Mouse (Mus musculus): ENCODE results near the gene Ncor2. TPM values are rescaled to one million over a fixed set of nuclear protein-coding genes. Genes with fewer than 3 reads are reported as not detected.

Gene Ncor2
- polyA plus RNA-seq, 1 experiment: 46.9 TPM

DNA sequence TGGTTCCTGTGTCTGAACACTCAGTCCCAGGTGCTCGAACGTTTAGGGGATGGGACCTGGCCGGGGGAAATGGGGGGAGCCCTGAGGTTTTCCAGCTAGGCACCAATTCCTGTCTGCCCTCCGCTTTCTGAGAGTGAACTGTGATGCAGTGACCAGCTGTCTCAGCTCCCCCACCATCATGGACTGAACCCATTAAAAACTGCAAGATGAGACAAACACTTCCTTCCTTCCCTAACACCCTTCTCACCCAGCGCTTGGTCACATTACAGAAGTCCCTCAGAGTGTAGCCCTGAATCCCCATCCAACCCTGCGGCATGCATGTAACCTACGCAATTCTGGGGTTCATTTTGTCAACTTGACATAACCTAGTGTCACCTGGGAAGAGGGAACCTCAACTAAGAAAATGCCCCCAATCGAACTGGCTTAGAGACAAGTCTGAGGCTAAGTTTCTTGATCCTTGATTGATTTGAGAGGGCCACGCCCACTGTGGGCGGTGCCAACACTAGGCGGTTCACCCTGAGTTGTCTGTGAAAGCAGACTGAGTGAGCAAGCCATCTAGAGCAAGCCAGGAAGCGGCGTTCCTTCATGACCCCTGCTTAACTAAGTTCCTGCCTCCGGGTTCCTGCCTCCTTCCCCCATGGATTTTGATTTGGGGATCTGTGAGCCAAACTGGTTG, 41.9 kb downstream of the Ncor2 start:
- TF ChIP-seq POLR2A (IDR thresholded peaks at IDR 0.05; ENCODE audit: borderline replicate concordance, control insufficient read depth, low read depth, low read length) (no peak), CTCF (IDR thresholded peaks at IDR 0.05; ENCODE audit: control insufficient read depth, insufficient read depth, low read length) (no peak)
- Histone ChIP-seq H3K4me3 (replicated peaks; ENCODE audit: control insufficient read depth, low read depth, low read length) (no peak overlapping the region), H3K27ac (ENCODE audit: control insufficient read depth, insufficient read depth, low read depth, low read length, poor library complexity) (no peak overlapping the region), H3K4me1 (ENCODE audit: control insufficient read depth, insufficient read depth, low read length) (peaks cover 5% of the 10 kb centered on the region; the same call in 1 of the 2 replicates)
- 34% methylated on average over 14 of the region's 14 CpGs for WGBS

DNA sequence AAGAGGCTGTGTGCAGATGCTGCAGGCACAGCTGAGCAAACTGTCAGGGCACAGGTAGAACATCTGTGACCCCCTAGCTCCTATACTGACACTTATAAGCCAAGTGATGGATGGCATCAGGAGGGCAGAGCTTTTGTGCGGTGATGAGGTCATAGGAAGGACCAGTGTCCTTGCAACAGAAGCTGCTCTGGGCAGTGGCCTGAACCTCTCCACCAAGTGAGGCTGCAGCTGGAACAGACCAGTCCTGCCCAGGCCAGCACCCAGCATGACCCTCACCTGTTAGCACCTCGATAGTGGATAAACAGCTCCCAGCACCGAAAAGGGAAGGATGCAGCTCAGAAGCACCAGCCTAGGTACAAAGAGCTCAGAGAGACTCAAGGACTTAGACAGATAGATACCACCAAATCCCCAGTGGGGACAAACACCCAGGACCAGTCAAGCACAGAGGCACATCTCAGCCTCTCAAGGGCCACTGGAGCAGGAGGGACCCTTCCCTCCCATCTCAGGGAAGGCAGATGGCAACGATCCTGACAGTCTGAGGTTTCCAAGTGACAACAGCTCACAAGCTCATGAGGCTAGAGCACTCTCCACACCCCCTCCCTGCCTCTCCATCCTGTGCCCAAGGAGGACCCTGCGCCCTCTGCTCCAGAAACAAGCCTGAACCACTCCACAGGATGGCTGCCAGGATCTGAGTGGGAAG, 42.6 kb downstream of the Ncor2 start:
- Histone ChIP-seq H3K27ac (ENCODE audit: control insufficient read depth, insufficient read depth, low read depth, low read length, poor library complexity) (no peak overlapping the region), H3K4me3 (replicated peaks; ENCODE audit: control insufficient read depth, low read depth, low read length) (no peak overlapping the region), H3K4me1 (ENCODE audit: control insufficient read depth, insufficient read depth, low read length) (peaks cover 5% of the 10 kb centered on the region; the same call in 1 of the 2 replicates)
- WGBS: 54% methylated on average over 5 of the region's 5 CpGs
- TF ChIP-seq CTCF (IDR thresholded peaks at IDR 0.05; ENCODE audit: control insufficient read depth, insufficient read depth, low read length): no peak
- TF ChIP-seq POLR2A (IDR thresholded peaks at IDR 0.05; ENCODE audit: borderline replicate concordance, control insufficient read depth, low read depth, low read length): no peak

DNA sequence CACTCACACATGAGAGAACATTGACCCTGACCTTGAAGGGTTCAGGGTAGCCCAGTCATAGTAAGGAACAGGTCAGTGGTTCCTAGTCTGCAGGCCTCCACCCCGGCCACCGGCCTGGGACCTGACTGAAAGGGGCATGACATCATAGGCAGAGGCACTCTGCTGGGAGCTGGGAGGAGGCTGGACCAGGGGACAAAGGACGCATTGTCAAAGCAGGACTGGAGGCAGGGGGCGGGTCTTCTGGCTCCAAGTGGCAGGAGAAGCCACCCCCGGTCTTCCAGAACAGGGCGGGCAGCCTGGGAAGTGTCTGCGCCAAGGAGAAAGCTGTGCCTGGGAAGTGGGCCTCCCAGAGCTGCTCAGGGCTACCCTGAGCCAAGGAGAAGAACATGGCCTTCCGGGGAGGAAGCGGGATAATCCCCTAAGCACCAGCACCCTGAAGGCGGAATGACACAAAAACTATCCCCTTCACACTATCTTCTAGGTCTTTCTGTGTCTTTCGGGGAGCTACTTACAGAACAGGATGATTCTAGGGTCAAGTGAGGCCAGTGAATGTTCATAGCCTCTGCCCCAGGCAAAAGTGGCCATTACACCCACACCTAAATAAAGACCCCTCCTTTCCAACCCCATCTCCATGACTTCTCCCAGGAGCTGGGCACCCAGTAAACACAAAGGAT, 44.1 kb downstream of the Ncor2 start:
- H3K27ac ChIP-seq (ENCODE audit: control insufficient read depth, insufficient read depth, low read depth, low read length, poor library complexity): no peak overlapping the region
- H3K4me3 ChIP-seq (replicated peaks; ENCODE audit: control insufficient read depth, low read depth, low read length): no peak overlapping the region
- 79% methylated on average over 11 of the region's 11 CpGs for WGBS
- no peak for TF ChIP-seq CTCF (IDR thresholded peaks at IDR 0.05; ENCODE audit: control insufficient read depth, insufficient read depth, low read length)
- TF ChIP-seq POLR2A (IDR thresholded peaks at IDR 0.05; ENCODE audit: borderline replicate concordance, control insufficient read depth, low read depth, low read length): no peak
- peaks cover 5% of the 10 kb centered on the region; the same call in 1 of the 2 replicates for H3K4me1 ChIP-seq (ENCODE audit: control insufficient read depth, insufficient read depth, low read length)

DNA sequence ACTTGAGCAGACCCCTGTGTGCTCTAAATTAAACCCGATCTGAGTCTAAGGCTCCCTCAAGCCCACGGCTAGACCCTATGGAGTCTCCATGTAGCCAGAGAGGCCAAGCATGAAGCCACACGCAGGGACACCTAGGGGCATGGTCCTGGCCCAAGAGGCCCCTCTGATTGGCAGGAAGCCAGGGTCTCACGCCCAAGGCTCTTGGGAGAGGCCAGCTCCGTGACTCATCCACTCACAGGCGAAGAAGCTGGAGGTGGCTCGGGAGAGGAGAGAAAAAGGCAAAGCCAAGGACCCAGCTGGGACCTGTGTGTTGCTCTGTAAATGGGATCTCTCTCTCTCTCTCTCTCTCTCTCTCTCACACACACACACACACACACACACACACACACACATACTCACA, 44.6 kb downstream of the Ncor2 start:
- H3K4me3 ChIP-seq (replicated peaks; ENCODE audit: control insufficient read depth, low read depth, low read length): no peak overlapping the region
- TF ChIP-seq POLR2A (IDR thresholded peaks at IDR 0.05; ENCODE audit: borderline replicate concordance, control insufficient read depth, low read depth, low read length) (no peak), CTCF (IDR thresholded peaks at IDR 0.05; ENCODE audit: control insufficient read depth, insufficient read depth, low read length) (no peak)
- WGBS: 73% methylated on average over 7 of the region's 7 CpGs
- H3K4me1 ChIP-seq (ENCODE audit: control insufficient read depth, insufficient read depth, low read length): peaks cover 5% of the 10 kb centered on the region; the same call in 1 of the 2 replicates
- no peak overlapping the region for H3K27ac ChIP-seq (ENCODE audit: control insufficient read depth, insufficient read depth, low read depth, low read length, poor library complexity)

DNA sequence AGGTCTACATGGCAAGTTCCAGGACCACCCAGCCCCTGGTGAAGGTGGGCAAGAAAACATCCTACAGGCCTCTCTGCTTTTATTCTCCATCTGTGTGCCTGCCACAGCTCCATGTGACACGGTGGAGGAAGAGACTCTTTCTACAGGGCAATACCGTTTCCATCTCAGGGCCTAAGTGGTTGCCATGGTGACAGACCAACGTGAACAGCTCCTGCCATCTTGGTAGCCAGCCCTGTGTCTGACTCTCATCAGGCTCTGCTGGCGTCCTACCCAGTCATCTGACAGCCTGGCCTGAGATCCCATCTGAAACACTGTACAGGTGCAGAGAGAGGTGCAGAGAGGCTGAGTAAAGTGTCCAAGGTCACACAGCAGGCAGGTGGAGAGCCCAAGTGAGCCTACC, 45.4 kb downstream of the Ncor2 start:
- no peak overlapping the region for H3K4me3 ChIP-seq (replicated peaks; ENCODE audit: control insufficient read depth, low read depth, low read length)
- peaks cover 5% of the 10 kb centered on the region; the same call in 1 of the 2 replicates for H3K4me1 ChIP-seq (ENCODE audit: control insufficient read depth, insufficient read depth, low read length)
- no peak overlapping the region for H3K27ac ChIP-seq (ENCODE audit: control insufficient read depth, insufficient read depth, low read depth, low read length, poor library complexity)
- TF ChIP-seq POLR2A (IDR thresholded peaks at IDR 0.05; ENCODE audit: borderline replicate concordance, control insufficient read depth, low read depth, low read length): no peak
- TF ChIP-seq CTCF (IDR thresholded peaks at IDR 0.05; ENCODE audit: control insufficient read depth, insufficient read depth, low read length): no peak
- 70% methylated on average over 4 of the region's 4 CpGs for WGBS

DNA sequence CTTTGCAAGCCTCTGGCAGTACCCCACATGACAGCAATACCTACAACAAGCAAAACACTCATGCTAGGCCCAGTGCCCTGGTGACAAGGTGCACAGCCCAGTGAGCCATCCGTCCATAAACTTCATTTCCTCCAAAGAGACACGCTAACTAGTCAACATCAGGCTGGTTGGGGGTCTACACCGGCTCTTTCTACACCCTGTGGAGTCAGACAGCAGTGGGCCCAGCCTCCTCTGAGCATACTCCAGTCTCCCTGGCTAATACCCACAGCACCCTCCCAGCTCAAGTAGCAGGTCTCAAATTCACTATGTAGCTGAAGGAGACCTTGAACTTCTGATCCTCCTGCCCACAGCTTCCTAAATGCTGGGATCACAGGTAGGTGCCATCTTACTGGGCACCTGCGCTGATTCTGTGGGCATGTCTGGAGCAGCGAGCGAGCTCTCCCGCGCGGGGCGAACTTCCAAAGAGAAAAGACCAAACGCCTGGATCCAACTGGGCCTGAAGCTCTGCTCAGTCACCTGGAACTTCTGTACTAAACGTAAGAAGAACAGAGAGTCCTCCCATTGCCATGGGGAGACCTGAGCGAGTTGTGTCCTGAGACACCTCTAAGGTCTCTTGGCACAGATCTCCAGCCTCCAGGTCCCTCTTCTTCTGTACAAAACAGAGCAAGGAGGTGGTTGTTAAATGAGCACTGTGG, 46.3 kb downstream of the Ncor2 start:
- H3K4me3 ChIP-seq (replicated peaks; ENCODE audit: control insufficient read depth, low read depth, low read length): no peak overlapping the region
- 88% methylated on average over 13 of the region's 13 CpGs for WGBS
- peaks cover 2% of the 10 kb centered on the region; the same call in 1 of the 2 replicates for H3K4me1 ChIP-seq (ENCODE audit: control insufficient read depth, insufficient read depth, low read length)
- no peak overlapping the region for H3K27ac ChIP-seq (ENCODE audit: control insufficient read depth, insufficient read depth, low read depth, low read length, poor library complexity)
- no peak for TF ChIP-seq POLR2A (IDR thresholded peaks at IDR 0.05; ENCODE audit: borderline replicate concordance, control insufficient read depth, low read depth, low read length)
- TF ChIP-seq CTCF (IDR thresholded peaks at IDR 0.05; ENCODE audit: control insufficient read depth, insufficient read depth, low read length): no peak

DNA sequence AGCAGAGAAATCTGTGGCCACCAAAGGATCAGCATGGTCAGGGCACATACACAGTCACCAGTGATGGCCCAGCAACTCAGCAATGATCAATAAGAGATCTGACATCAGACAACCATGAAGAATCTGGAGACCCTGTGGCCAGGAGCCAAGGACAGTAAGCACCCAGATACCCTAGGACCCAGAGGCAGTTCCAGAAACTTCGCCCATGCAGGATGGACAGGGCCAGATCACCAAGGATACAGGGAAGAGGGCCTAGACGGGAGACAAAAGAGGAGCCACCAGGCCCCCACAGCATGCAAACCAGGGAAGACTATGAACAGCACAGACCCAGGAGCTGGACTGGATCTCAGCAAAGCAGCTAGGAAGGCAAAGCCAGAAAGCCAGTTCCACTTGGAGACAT, 47.0 kb downstream of the Ncor2 start:
- no peak overlapping the region for H3K27ac ChIP-seq (ENCODE audit: control insufficient read depth, insufficient read depth, low read depth, low read length, poor library complexity)
- no peaks in the 10 kb centered on the region; the same call in 1 of the 2 replicates for H3K4me1 ChIP-seq (ENCODE audit: control insufficient read depth, insufficient read depth, low read length)

More for the DNA sequence above, 47.0 kb downstream of the Ncor2 start:
- 83% methylated on average over 2 of the region's 2 CpGs for WGBS
- no peak for TF ChIP-seq POLR2A (IDR thresholded peaks at IDR 0.05; ENCODE audit: borderline replicate concordance, control insufficient read depth, low read depth, low read length)
- no peak for TF ChIP-seq CTCF (IDR thresholded peaks at IDR 0.05; ENCODE audit: control insufficient read depth, insufficient read depth, low read length)
- no peak overlapping the region for H3K4me3 ChIP-seq (replicated peaks; ENCODE audit: control insufficient read depth, low read depth, low read length)
